Mouse (Mus musculus) layer of hippocampus, postnatal 36 days (tissue): ENCODE measurements around the gene Olfr1382. TPM values are rescaled to one million over a fixed set of nuclear protein-coding genes. Genes with fewer than 3 reads are reported as not detected.
A peak's percentile ranks its signal among the peaks of the same experiment; 100 is the strongest.
"Not testable (repeated sequence)": the region's sequence is repeated elsewhere in the genome, so short reads cannot be mapped to it uniquely, and the experiment has no call there.

Source experiments
- DNase-seq, 2 experiments: peaks; one replicate each; pipeline ENCODE4 v3.0.0; 2022
- total RNA-seq, 2 experiments: library from RNA; stranded (reverse); gene quantifications; 2 replicates each; pipeline ENCODE4 v1.2.3; 2021

The Olfr1382 gene
- not detected for total RNA-seq

DNA sequence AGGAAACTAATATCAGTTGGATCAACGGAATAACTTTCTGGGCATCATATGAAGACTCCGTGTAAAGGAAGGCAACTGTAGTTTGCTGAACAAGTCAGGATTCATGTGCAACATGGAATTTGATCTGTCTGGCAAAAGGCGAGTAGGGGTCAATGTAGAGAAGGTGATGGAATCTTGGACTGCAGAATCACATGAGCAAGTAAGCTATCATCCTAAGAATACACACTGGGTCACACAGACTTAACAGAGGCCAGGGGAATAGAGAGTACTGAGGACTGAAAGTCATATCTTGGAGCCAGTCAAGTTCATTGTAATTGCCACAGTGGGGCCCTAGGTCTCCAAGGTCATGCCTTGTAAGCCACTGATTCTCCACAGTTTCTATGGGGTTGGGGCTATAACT is at the start of gene Olfr1382:
Gene Olfr1382, plus strand, starts transcription at position 301 of the 400 bp plus-strand sequence.
- DNase-seq, result no peak

DNA sequence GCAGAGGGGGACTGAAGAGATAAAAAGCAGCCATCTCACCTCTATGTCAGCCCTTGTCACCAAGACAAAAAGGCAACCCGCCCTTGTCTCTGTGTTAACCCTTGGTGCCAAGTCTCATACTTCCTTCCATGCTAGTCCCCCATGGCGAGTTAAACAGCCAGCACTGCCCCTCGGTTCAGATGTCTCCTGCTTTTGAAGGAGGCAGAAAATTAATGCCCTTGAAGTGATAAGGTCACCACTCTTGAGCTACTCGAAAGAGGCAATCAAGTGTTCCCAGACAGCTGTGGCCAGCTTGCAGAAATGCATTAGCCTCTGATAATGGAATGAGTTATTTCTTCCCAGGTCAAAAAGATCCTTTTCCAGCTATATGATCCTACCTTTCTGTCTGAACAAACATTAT is 42.1 kb upstream of the Olfr1382 start:
- no peak for DNase-seq

DNA sequence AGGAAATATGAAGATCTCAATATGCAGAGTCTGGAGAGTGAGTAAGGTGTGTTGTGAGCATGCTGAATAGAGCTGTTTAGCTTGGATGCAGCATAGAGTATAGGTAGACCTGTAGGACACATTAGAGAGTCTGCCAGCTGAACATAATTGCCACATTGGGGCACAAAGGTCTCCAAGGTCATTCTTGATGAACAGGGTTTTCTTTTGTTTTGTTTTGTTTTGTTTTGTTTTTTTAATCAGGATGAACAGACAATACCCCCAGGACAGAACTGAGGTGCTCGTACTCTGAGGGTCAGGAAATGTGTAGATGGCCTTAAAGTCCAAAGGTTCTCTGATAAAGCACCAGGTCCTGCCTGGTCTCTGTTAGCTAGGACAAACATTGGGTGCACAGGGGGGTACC is 39.3 kb upstream of the Olfr1382 start, which contains the start of gene Olfr1385:
Gene Olfr1385, plus strand, starts transcription at position 301 of the 400 bp plus-strand sequence.
- not testable (repeated sequence) for DNase-seq

DNA sequence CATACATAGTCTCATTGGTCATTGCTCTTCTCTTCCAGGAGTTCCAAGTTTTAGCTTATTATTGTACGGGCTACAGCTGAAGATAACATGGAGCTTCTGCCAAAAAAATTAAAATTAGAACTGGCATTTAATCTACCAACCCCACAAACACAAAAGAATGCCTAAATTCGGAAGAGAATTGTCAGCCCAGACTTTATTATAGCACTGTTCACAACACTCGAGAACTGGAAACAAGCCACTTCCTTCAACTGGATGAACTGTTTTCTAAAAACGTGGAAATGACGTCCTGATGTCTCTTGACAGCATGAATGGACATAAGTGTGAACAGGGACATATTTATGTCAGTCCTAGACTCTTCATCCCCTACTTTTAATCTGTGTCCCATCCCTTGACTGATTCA is 10.0 kb upstream of the Olfr1382 start:
- DNase-seq, result no peak

DNA sequence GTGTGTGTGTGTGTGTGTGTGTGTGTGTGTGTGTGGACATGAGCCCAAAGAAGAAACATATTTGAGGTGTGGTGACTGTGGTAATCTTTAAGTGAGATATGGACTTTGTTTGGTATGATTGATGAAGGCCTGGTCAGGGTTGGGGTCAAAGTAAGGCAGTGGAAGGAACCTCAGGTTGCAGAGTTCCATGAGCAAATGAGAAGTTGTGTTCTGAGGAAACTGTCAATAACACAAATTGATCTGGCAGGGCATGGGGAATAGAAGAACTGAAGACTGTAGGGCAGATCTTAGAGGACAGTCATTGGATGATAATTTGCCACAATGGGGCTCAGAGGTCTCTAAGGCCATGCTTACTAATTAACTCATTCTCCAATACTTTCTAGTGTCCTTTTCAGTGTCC is 8.7 kb upstream of the Olfr1382 start, which contains the start of gene Olfr1383:
Gene Olfr1383, plus strand, starts transcription at position 301 of the 400 bp plus-strand sequence.
- DNase-seq, result no peak

DNA sequence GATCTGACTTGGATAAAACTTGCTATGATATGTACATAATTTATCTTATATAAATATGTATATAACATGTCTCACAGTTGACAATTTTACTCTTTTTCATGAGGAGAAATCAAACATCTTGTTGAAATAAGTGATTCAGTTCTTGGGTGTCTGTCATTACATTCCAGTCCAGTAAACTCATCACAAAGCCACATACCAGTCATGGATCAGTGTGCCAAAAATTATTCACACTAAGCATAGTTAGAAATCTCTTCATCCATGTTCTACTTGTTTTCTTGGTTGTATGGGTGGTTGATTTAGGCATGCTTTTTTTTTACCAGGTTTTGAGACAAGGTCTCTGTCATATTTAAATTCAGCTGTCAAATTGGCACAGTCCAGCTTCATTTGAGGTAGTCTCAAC is 4.7 kb downstream of the Olfr1382 start:
- no peak for DNase-seq

DNA sequence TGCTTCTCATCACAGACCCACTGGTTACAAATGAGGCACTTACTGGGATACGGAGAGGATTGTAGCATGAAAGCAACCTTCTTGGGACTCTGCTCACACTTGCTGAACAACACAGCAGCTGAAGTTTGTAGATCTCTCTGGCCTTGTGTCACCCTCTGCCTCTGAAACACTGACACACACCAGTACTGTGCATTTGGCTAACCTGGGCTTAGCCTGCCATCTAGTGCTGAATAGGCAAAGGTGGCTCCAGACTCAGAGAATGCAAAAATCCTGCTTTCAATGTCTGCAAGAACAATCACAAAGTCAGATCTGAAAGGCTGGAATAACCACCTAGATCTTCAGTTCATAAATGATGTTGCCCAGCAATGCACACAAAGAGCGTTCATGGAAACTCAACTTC is 8.6 kb downstream of the Olfr1382 start:
- peak; percentile 4 to 22 for DNase-seq

DNA sequence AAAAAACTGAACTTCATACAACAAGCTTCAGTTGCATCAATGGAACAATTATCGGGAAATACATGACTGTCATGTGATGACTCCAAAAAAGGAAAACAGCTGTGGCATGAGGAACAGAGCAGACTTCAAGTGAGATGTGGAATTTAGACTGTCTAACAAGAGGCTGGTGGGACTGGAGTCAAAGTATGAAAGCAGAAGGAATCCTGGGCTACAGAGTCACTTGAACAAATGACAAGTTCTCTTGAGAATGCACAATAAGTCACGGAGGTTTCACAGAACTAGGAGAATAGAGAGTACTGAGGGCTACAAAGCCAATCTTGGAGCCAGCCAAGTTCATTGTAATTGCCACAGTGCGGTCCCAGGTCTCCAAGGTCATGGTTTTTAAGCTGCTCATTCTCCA is 15.1 kb downstream of the Olfr1382 start, which contains the start of gene Olfr1381:
Gene Olfr1381, plus strand, starts transcription at position 301 of the 400 bp plus-strand sequence.
- DNase-seq, result not testable (repeated sequence)

DNA sequence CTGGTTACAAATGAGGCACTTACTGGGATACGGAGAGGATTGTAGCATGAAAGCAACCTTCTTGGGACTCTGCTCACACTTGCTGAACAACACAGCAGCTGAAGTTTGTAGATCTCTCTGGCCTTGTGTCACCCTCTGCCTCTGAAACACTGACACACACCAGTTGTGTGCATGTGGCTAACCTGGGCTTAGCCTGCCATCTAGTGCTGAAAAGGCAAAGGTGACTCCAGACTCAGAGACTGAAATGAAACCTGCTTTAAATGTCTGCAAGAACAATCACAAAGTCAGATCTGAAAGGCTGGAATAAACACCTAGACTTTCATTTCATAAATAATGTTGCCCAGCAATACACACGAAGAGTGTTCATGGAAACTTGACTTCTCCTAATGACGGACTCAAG is 26.0 kb downstream of the Olfr1382 start:
- not testable (repeated sequence) for DNase-seq

DNA sequence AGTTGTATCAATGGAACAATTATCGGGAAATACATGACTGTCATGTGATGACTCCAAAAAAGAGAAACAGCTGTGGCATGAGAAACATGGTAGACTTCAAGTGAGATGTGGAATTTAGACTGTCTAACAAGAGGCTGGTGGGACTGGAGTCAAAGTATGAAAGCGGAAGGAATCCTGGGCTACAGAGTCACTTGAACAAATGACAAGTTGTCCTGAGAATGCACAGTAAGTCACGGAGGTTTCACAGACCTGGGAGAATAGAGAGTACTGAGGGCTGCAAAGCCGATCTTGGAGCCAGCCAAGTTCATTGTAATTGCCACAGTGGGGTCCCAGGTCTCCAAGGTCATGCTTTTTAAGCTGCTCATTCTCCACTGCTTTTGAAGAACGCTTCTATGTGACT is 28.5 kb downstream of the Olfr1382 start, which contains the start of gene Olfr1380:
Gene Olfr1380, plus strand, starts transcription at position 301 of the 400 bp plus-strand sequence.
- DNase-seq, result not testable (repeated sequence)

DNA sequence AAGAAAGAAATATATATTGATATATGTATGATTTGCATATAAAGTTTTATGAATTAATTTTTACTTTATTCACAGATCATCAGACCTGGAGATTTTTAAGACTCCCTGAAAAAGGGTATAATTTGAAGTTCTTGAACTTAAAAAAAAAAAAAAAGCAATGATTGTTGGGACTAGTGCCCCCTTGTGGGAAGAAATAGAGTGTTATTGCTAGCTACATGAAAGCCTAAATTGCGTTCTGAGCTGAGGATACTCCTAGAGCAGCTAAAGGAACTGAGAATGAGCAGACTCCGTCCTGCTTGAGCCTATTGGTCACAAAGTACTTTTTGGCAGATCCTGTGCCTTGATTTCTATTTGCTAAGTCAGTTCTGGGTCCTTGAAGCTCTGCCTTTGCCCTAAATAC is 47.0 kb downstream of the Olfr1382 start:
- not testable (repeated sequence) for DNase-seq

DNA sequence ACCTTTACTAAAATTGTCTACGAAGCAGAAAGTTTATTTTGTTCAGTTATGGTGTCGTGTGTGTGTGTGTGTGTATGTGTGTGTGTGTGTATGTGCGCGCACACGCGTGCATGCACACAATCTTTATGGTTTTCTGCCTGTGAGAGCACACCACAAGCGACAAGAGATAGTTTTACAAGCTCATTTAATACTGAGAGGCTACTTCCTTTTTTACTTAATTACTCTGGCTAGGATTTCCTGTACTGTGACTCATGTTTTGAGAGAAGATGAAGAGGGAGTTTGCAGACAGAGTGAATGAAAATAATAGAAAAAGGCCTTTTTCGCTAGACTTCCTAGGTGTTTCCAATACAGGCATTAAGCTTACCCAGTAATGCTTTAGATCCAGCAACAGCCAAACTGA is 52.4 kb downstream of the Olfr1382 start:
- DNase-seq, result not testable (repeated sequence)

Other genes starting within 250 kb of the Olfr1382 start
- gene Olfr1393, start 249.9 kb upstream of the Olfr1382 start, total RNA-seq, result not detected
- gene Olfr1392, start 243.0 kb upstream of the Olfr1382 start, total RNA-seq, result not detected
- gene Olfr10, start 223.5 kb upstream of the Olfr1382 start, total RNA-seq, result not detected
- gene Olfr1391, start 205.5 kb upstream of the Olfr1382 start, total RNA-seq, result not detected
- not detected for gene Olfr1390, start 193.1 kb upstream of the Olfr1382 start, total RNA-seq
- gene Olfr1389, start 105.2 kb upstream of the Olfr1382 start, total RNA-seq, result not detected
- gene Olfr1388, start 91.6 kb upstream of the Olfr1382 start, total RNA-seq, result under 1 TPM; 0.45 to 0.46 TPM
- not detected for gene Olfr1387, start 72.9 kb upstream of the Olfr1382 start, total RNA-seq
- not detected for gene Olfr1386, start 63.2 kb upstream of the Olfr1382 start, total RNA-seq
- not detected for gene Olfr1385, start 39.2 kb upstream of the Olfr1382 start, total RNA-seq
- gene Olfr1384, start 21.5 kb upstream of the Olfr1382 start, total RNA-seq, result not detected
- gene Olfr1383, start 8.6 kb upstream of the Olfr1382 start, total RNA-seq, result not detected
- gene Olfr1381, start 15.2 kb downstream of the Olfr1382 start, total RNA-seq, result not detected
- not detected for gene Olfr1380, start 28.6 kb downstream of the Olfr1382 start, total RNA-seq
- gene Flt4, start 81.0 kb downstream of the Olfr1382 start, total RNA-seq, result 1 to 10 TPM; 1.8 to 2.4 TPM
- not detected for gene Scgb3a1, start 135.4 kb downstream of the Olfr1382 start, total RNA-seq
- 10 to 100 TPM; 49.4 to 55.8 TPM for gene Cnot6, start 184.5 kb downstream of the Olfr1382 start, total RNA-seq